Mouse (Mus musculus) NIH3T3 (cell line): ENCODE results near the gene Nvl.
A peak's percentile ranks its signal among the peaks of the same experiment; 100 is the strongest.

Source experiments
- DNase-seq: peaks from one replicate; pipeline ENCODE4 v3.0.0-alpha.2; 2012; ENCODE audit warnings: low read depth

Nvl gene

GRCm38 (mm10) chr1:181143950-181144836 lies at the start of gene Nvl, which contains the start of gene Cnih4:
TSS of gene Nvl (minus strand) at chr1:181144204.
TSS of gene Cnih4 (plus strand) at chr1:181144693.
- DNase-seq, result peak; percentile 96

GRCm38 (mm10) chr1:181188925-181189324 lies 44.9 kb upstream of the Nvl start:
- DNase-seq, result no peak

- DNase-seq, result no peak
Measured at GRCm38 (mm10) chr1:181170210-181170609, 26.2 kb upstream of the Nvl start.

- DNase-seq, result no peak
Measured at GRCm38 (mm10) chr1:181168377-181168776, 24.4 kb upstream of the Nvl start.

GRCm38 (mm10) chr1:181167816-181168215 lies 23.8 kb upstream of the Nvl start:
- no peak for DNase-seq

GRCm38 (mm10) chr1:181151541-181151940 lies 7.5 kb upstream of the Nvl start:
- no peak for DNase-seq

GRCm38 (mm10) chr1:181150827-181151534 lies 7.0 kb upstream of the Nvl start:
- DNase-seq, result peak; percentile 96

GRCm38 (mm10) chr1:181150431-181150826 lies 6.4 kb upstream of the Nvl start:
- DNase-seq, result no peak

- no peak for DNase-seq
Measured at GRCm38 (mm10) chr1:181149373-181150017, 5.5 kb upstream of the Nvl start.

GRCm38 (mm10) chr1:181148540-181148939 lies 4.5 kb upstream of the Nvl start:
- DNase-seq, result no peak

GRCm38 (mm10) chr1:181146187-181146586 lies 2.2 kb upstream of the Nvl start:
- DNase-seq, result no peak

GRCm38 (mm10) chr1:181144966-181145365 lies 962 bp upstream of the Nvl start:
- peak; percentile 20 for DNase-seq

GRCm38 (mm10) chr1:181143609-181143949 lies 425 bp downstream of the Nvl start:
- no peak for DNase-seq

- no peak for DNase-seq
Measured at GRCm38 (mm10) chr1:181138730-181139129, 5.3 kb downstream of the Nvl start.

GRCm38 (mm10) chr1:181131915-181132314 lies 12.1 kb downstream of the Nvl start:
- peak; percentile 75 for DNase-seq

GRCm38 (mm10) chr1:181126766-181127165 lies 17.2 kb downstream of the Nvl start:
- no peak for DNase-seq

- peak; percentile 18 for DNase-seq
Measured at GRCm38 (mm10) chr1:181125916-181126315, 18.1 kb downstream of the Nvl start.

- no peak for DNase-seq
Measured at GRCm38 (mm10) chr1:181124145-181124544, 19.9 kb downstream of the Nvl start.

GRCm38 (mm10) chr1:181117112-181117511 lies 26.9 kb downstream of the Nvl start:
- DNase-seq, result no peak

GRCm38 (mm10) chr1:181090048-181090447 lies 54.0 kb downstream of the Nvl start:
- DNase-seq, result no peak

- DNase-seq, result peak; percentile 54
Measured at GRCm38 (mm10) chr1:181084021-181084420, 60.0 kb downstream of the Nvl start.

GRCm38 (mm10) chr1:181073075-181073474 lies 70.9 kb downstream of the Nvl start:
- peak; percentile 33 for DNase-seq

GRCm38 (mm10) chr1:181069671-181070070 lies 74.3 kb downstream of the Nvl start:
- no peak for DNase-seq
